Mouse (Mus musculus): ENCODE results near the gene Herc3. TPM values are rescaled to one million over a fixed set of nuclear protein-coding genes. Genes with fewer than 3 reads are reported as not detected.

Herc3 gene
- total and polyA plus RNA-seq, 3 experiments, result 0.35 to 5.8 (median 0.53) TPM

- no peak overlapping the region for H3K4me3 ChIP-seq (ENCODE audit: low read depth, low read length)
- H3K27me3 ChIP-seq (ENCODE audit: insufficient read depth, low read length), result no peaks in the 10 kb centered on the region
- TF ChIP-seq POLR2AphosphoS5 (IDR thresholded peaks at IDR 0.05; ENCODE audit: insufficient replicate concordance, low read depth, low read length) (no peak), GATA1 (IDR thresholded peaks at IDR 0.05; ENCODE audit: borderline replicate concordance, low read length) (no peak), TAL1 (conservative IDR thresholded peaks at IDR 0.05; ENCODE audit: low read depth, low read length) (no peak), GATA2 (IDR thresholded peaks at IDR 0.05; ENCODE audit: borderline replicate concordance, low read depth, low read length) (no peak), CTCF (IDR thresholded peaks at IDR 0.05; ENCODE audit: low read depth, low read length) (no peak)
- no peak for DNase-seq (ENCODE audit: low spot score)
- no peaks in the 10 kb centered on the region for H3K4me1 ChIP-seq (ENCODE audit: insufficient read depth, low read depth, low read length)
- no peaks in the 10 kb centered on the region for H3K36me3 ChIP-seq (replicated peaks)
- ATAC-seq (ENCODE audit: extremely low read depth, insufficient number of reproducible peaks, low FRiP score, poor library complexity, severe bottlenecking), result no peak
- no peaks in the 10 kb centered on the region for H3K9me3 ChIP-seq (replicated peaks)
Measured at GRCm38 (mm10) chr6:58942276-58942675, 111.0 kb downstream of the Herc3 start.

GRCm38 (mm10) chr6:58943958-58944357 is 112.7 kb downstream of the Herc3 start:
- Histone ChIP-seq H3K36me3 (replicated peaks) (no peaks in the 10 kb centered on the region), H3K4me3 (ENCODE audit: low read depth, low read length) (no peak overlapping the region), H3K27me3 (ENCODE audit: insufficient read depth, low read length) (no peaks in the 10 kb centered on the region), H3K4me1 (ENCODE audit: insufficient read depth, low read depth, low read length) (no peaks in the 10 kb centered on the region), H3K9me3 (replicated peaks) (no peaks in the 10 kb centered on the region)
- DNase-seq (ENCODE audit: low spot score) (no peak), ATAC-seq (ENCODE audit: extremely low read depth, insufficient number of reproducible peaks, low FRiP score, poor library complexity, severe bottlenecking) (no peak)
- TF ChIP-seq GATA1 (IDR thresholded peaks at IDR 0.05; ENCODE audit: borderline replicate concordance, low read length), result no peak
- TF ChIP-seq GATA2 (IDR thresholded peaks at IDR 0.05; ENCODE audit: borderline replicate concordance, low read depth, low read length), result no peak
- TF ChIP-seq POLR2AphosphoS5 (IDR thresholded peaks at IDR 0.05; ENCODE audit: insufficient replicate concordance, low read depth, low read length), result no peak
- no peak for TF ChIP-seq CTCF (IDR thresholded peaks at IDR 0.05; ENCODE audit: low read depth, low read length)
- no peak for TF ChIP-seq TAL1 (conservative IDR thresholded peaks at IDR 0.05; ENCODE audit: low read depth, low read length)

- Histone ChIP-seq H3K36me3 (replicated peaks) (no peaks in the 10 kb centered on the region), H3K4me1 (ENCODE audit: insufficient read depth, low read depth, low read length) (no peaks in the 10 kb centered on the region), H3K4me3 (ENCODE audit: low read depth, low read length) (no peak overlapping the region), H3K27me3 (ENCODE audit: insufficient read depth, low read length) (no peaks in the 10 kb centered on the region), H3K9me3 (replicated peaks) (no peaks in the 10 kb centered on the region)
- TF ChIP-seq GATA2 (IDR thresholded peaks at IDR 0.05; ENCODE audit: borderline replicate concordance, low read depth, low read length), result no peak
- TF ChIP-seq TAL1 (conservative IDR thresholded peaks at IDR 0.05; ENCODE audit: low read depth, low read length), result no peak
- ATAC-seq (ENCODE audit: extremely low read depth, insufficient number of reproducible peaks, low FRiP score, poor library complexity, severe bottlenecking) (no peak), DNase-seq (ENCODE audit: low spot score) (no peak)
Measured at GRCm38 (mm10) chr6:58946246-58946645, 115.0 kb downstream of the Herc3 start.

GRCm38 (mm10) chr6:58946840-58947239 is 115.6 kb downstream of the Herc3 start:
- TF ChIP-seq POLR2AphosphoS5 (IDR thresholded peaks at IDR 0.05; ENCODE audit: insufficient replicate concordance, low read depth, low read length), result no peak
- no peak for TF ChIP-seq GATA2 (IDR thresholded peaks at IDR 0.05; ENCODE audit: borderline replicate concordance, low read depth, low read length)
- no peak for TF ChIP-seq TAL1 (conservative IDR thresholded peaks at IDR 0.05; ENCODE audit: low read depth, low read length)
- TF ChIP-seq GATA1 (IDR thresholded peaks at IDR 0.05; ENCODE audit: borderline replicate concordance, low read length), result no peak
- TF ChIP-seq CTCF (IDR thresholded peaks at IDR 0.05; ENCODE audit: low read depth, low read length), result no peak
- DNase-seq (ENCODE audit: low spot score) (no peak), ATAC-seq (ENCODE audit: extremely low read depth, insufficient number of reproducible peaks, low FRiP score, poor library complexity, severe bottlenecking) (no peak)
- Histone ChIP-seq H3K4me1 (ENCODE audit: insufficient read depth, low read depth, low read length) (no peaks in the 10 kb centered on the region), H3K27me3 (ENCODE audit: insufficient read depth, low read length) (no peaks in the 10 kb centered on the region), H3K4me3 (ENCODE audit: low read depth, low read length) (no peak overlapping the region), H3K9me3 (replicated peaks) (no peaks in the 10 kb centered on the region), H3K36me3 (replicated peaks) (no peaks in the 10 kb centered on the region)

- TF ChIP-seq CTCF (IDR thresholded peaks at IDR 0.05; ENCODE audit: low read depth, low read length) (no peak), GATA1 (IDR thresholded peaks at IDR 0.05; ENCODE audit: borderline replicate concordance, low read length) (no peak), TAL1 (conservative IDR thresholded peaks at IDR 0.05; ENCODE audit: low read depth, low read length) (no peak), GATA2 (IDR thresholded peaks at IDR 0.05; ENCODE audit: borderline replicate concordance, low read depth, low read length) (no peak), POLR2AphosphoS5 (IDR thresholded peaks at IDR 0.05; ENCODE audit: insufficient replicate concordance, low read depth, low read length) (no peak)
- H3K36me3 ChIP-seq (replicated peaks), result no peaks in the 10 kb centered on the region
- H3K4me3 ChIP-seq (ENCODE audit: low read depth, low read length), result no peak overlapping the region
Measured at GRCm38 (mm10) chr6:58950410-58950809, 119.1 kb downstream of the Herc3 start.

GRCm38 (mm10) chr6:58951128-58951992 is 120.1 kb downstream of the Herc3 start:
- ATAC-seq (ENCODE audit: extremely low read depth, insufficient number of reproducible peaks, low FRiP score, poor library complexity, severe bottlenecking), result no peak
- TF ChIP-seq GATA1 (IDR thresholded peaks at IDR 0.05; ENCODE audit: borderline replicate concordance, low read length) (no peak), TAL1 (conservative IDR thresholded peaks at IDR 0.05; ENCODE audit: low read depth, low read length) (no peak), POLR2AphosphoS5 (IDR thresholded peaks at IDR 0.05; ENCODE audit: insufficient replicate concordance, low read depth, low read length) (no peak), GATA2 (IDR thresholded peaks at IDR 0.05; ENCODE audit: borderline replicate concordance, low read depth, low read length) (no peak), CTCF (IDR thresholded peaks at IDR 0.05; ENCODE audit: low read depth, low read length) (no peak)

More at GRCm38 (mm10) chr6:58950410-58950809, 119.1 kb downstream of the Herc3 start:
- Histone ChIP-seq H3K27me3 (ENCODE audit: insufficient read depth, low read length) (no peaks in the 10 kb centered on the region), H3K9me3 (replicated peaks) (no peaks in the 10 kb centered on the region), H3K4me1 (ENCODE audit: insufficient read depth, low read depth, low read length) (no peaks in the 10 kb centered on the region)
- DNase-seq (ENCODE audit: low spot score), result no peak
- no peak for ATAC-seq (ENCODE audit: extremely low read depth, insufficient number of reproducible peaks, low FRiP score, poor library complexity, severe bottlenecking)

More at GRCm38 (mm10) chr6:58951128-58951992, 120.1 kb downstream of the Herc3 start:
- Histone ChIP-seq H3K36me3 (replicated peaks) (no peaks in the 10 kb centered on the region), H3K4me1 (ENCODE audit: insufficient read depth, low read depth, low read length) (no peaks in the 10 kb centered on the region), H3K9me3 (replicated peaks) (no peaks in the 10 kb centered on the region), H3K27me3 (ENCODE audit: insufficient read depth, low read length) (no peaks in the 10 kb centered on the region), H3K4me3 (ENCODE audit: low read depth, low read length) (no peak overlapping the region)
- no peak for DNase-seq (ENCODE audit: low spot score)

Measured in G1E (cell line).